Mouse (Mus musculus) heart, embryonic 16.5 days (tissue): ENCODE measurements at regions not wholly inside any gene's neighbourhood (a gene's known extent, or its start where the extent isn't known, plus 50 kb on each side); places are given as distances from the start of the nearest gene placed in this dataset.

ENCODE experiments used
- ATAC-seq: fragments of 200-750 bp; cut with Nextera tagmentation; replicated peaks from 2 replicates; pipeline ENCODE4 v1.8.0; 2017; ENCODE audit warnings: moderate number of reproducible peaks; ENCODE audit not compliant: insufficient read depth, low FRiP score; ENCODE audit errors: extremely low read depth
- H3K27ac ChIP-seq: fragments of 300-500 bp; sonication (generic); 2 replicates; pipeline ENCODE4 v1.5.1; 2014; ENCODE audit warnings: mild to moderate bottlenecking, low read length, control low read depth, moderate library complexity
- H3K27me3 ChIP-seq: fragments of 300-500 bp; sonication (generic); 2 replicates; pipeline ENCODE4 v1.6.1; 2014; ENCODE audit warnings: low read length, mixed read lengths; ENCODE audit not compliant: control insufficient read depth, insufficient read depth
- H3K36me3 ChIP-seq: fragments of 300-500 bp; sonication (generic); 2 replicates; pipeline ENCODE4 v1.6.1; 2014; ENCODE audit not compliant: control insufficient read depth, insufficient read depth
- H3K4me1 ChIP-seq: fragments of 300-500 bp; sonication (generic); 2 replicates; pipeline ENCODE4 v1.6.1; 2014; ENCODE audit warnings: low read length, mixed read lengths; ENCODE audit not compliant: control insufficient read depth, insufficient read depth
- H3K4me2 ChIP-seq: fragments of 300-500 bp; sonication (generic); 2 replicates; pipeline ENCODE4 v1.6.1; 2014; ENCODE audit warnings: low read depth, mild to moderate bottlenecking, control low read depth, low read length
- H3K4me3 ChIP-seq: fragments of 300-500 bp; sonication (generic); 2 replicates; pipeline ENCODE4 v1.5.1; 2014; ENCODE audit warnings: mild to moderate bottlenecking, control low read depth, low read length
- H3K9ac ChIP-seq: fragments of 300-500 bp; sonication (generic); 2 replicates; pipeline ENCODE4 v1.6.1; 2014; ENCODE audit warnings: low read length, control low read depth
- H3K9me3 ChIP-seq: fragments of 300-500 bp; sonication (generic); replicated peaks from 2 replicates; pipeline ENCODE4 v1.6.1; 2016; ENCODE audit warnings: low read length; ENCODE audit not compliant: control insufficient read depth
- WGBS: fragments of 180-500 bp; shearing (Covaris S2); extraction: QIAGEN DNeasy Blood & Tissue Kit; methylation state at CpG from one replicate; pipeline ENCODE4 v1.1.7; 2014; 5-methylcytosine and 5-hydroxymethylcytosine counted together

DNA sequence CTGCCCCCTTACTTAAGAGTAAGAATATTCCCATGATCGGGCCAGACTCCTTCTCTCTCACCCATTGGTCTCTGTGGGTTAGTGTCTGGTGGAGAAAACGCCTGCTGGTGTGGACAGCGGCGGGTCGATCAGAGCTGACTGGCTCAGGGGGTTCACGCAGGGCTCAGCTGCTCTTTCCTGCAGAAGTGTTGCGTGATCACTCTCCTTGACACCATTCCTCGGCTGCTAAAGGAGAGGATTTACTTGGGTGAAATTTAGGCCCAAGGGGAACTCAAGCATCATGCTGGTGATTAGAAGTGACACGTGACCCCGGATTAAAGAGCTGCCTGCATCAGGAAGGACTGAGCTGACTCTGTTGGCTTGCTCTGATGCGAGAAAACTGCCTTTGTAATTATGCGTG lies 240.9 kb downstream of the Gm826 start:
- Histone ChIP-seq H3K4me3 (no peak overlapping the region), H3K27ac (no peak overlapping the region), H3K9me3 (peaks cover 3% of the 10 kb centered on the region; the same call in 1 of the 2 replicates), H3K4me1 (no peaks in the 10 kb centered on the region), H3K9ac (no peak overlapping the region), H3K27me3 (no peaks in the 10 kb centered on the region), H3K36me3 (no peaks in the 10 kb centered on the region), H3K4me2 (no peak overlapping the region)
- WGBS, result 28% methylated on average over 12 of the region's 12 CpGs
- no peak for ATAC-seq

DNA sequence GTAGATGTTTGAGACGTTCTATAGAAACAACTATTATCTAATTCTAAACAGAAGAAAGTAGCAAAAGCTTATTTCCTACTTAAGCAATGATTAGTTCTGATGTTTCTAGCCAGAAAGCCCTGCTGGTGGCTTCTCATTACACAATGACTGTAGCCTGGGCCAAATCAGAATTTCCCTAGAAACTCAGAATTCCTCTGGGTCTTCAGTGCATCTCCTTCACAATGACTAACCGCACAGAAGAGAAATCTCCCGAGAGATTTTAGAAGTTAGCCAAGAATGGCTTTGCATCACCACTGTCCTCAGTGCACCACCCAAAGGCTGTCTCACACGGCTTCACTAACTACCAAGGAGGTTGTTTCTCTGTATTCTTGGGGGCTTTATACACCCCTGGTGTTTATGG lies 248.0 kb downstream of the Gm826 start:
- Histone ChIP-seq H3K27me3 (no peaks in the 10 kb centered on the region), H3K4me2 (no peak overlapping the region), H3K9me3 (peaks cover 3% of the 10 kb centered on the region; the same call in 1 of the 2 replicates), H3K9ac (no peak overlapping the region), H3K4me1 (no peaks in the 10 kb centered on the region), H3K27ac (no peak overlapping the region), H3K4me3 (no peak overlapping the region), H3K36me3 (no peaks in the 10 kb centered on the region)
- WGBS, result 69% methylated on average over 4 of the region's 4 CpGs
- no peak for ATAC-seq

DNA sequence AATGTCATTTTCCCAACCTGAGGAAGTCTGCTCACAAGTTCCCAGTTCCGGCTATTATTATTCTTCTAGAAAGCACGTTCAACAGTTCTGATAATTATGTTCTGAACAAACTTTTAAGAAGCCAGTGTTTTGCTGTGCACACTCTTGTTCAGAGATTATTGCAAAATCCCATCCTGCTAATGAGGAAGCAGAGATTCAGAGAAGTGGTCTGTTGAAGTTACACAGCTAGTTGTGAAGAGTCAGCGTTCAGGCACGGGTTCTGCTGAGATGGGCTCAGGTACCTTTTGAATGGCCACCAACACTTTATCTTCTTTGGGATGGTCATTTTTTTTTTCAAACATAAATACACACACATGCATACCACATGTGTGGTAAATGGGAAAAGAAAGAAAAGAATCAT lies 250.3 kb downstream of the Gm826 start:
- Histone ChIP-seq H3K27me3 (no peaks in the 10 kb centered on the region), H3K4me2 (no peak overlapping the region), H3K9me3 (no peaks in the 10 kb centered on the region), H3K9ac (no peak overlapping the region), H3K36me3 (no peaks in the 10 kb centered on the region), H3K27ac (no peak overlapping the region), H3K4me1 (no peaks in the 10 kb centered on the region), H3K4me3 (no peak overlapping the region)
- no peak for ATAC-seq
- WGBS, result 85% methylated on average over 4 of the region's 4 CpGs

DNA sequence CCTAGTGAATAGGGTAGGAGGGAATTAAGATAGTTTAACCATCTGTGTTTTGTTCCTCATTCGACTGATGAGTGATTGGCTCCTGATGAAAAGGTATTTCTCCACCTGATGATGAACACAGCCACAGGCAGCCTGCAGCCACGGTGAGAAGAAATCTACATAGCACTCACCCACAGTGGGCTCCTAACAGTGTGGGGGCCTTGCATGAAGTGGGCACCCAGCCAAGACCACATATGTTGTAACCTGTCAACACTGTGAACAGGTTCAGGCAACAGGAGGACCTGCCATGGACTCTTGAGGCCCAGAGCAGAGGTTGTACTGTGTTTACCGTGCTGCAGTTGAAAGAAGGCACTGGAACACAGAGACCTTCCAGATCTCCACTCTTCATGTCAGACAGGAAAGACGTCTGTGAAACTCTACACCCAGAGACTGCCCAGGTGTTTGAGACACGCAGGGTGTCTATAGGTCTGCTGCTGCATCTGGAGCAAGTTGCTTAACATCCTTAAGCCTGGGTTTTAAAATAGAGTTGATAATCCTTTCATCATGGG lies 251.8 kb downstream of the Gm826 start:
- no peak overlapping the region for H3K9ac ChIP-seq
- WGBS, result 40% methylated on average over 5 of the region's 5 CpGs
- no peak overlapping the region for H3K4me2 ChIP-seq
- H3K27ac ChIP-seq, result no peak overlapping the region
- no peaks in the 10 kb centered on the region for H3K9me3 ChIP-seq
- H3K4me1 ChIP-seq, result no peaks in the 10 kb centered on the region
- no peaks in the 10 kb centered on the region for H3K36me3 ChIP-seq
- no peak for ATAC-seq
- H3K27me3 ChIP-seq, result no peaks in the 10 kb centered on the region
- H3K4me3 ChIP-seq, result no peak overlapping the region

DNA sequence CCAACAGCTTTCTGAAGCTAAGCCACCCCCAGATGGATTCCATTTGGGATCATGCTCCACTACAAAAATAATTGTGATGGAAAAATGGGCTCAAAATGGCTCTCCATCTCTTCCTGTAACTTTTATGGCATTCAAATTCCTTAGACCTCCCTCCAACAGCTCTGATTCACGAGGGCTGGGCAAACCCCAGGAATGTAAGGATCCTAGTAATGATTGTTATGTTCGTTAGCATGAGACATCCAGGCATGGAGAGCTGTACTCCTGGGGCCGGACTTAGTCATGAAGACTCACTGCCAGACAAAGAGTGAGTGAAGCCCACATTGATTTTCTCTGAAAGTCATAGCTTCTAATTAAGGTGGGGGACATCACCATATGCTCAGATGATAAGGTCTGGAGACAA lies 258.3 kb downstream of the Gm826 start:
- Histone ChIP-seq H3K27me3 (no peaks in the 10 kb centered on the region), H3K4me3 (no peak overlapping the region), H3K27ac (no peak overlapping the region), H3K9ac (no peak overlapping the region), H3K9me3 (no peaks in the 10 kb centered on the region), H3K4me1 (peaks cover 11% of the 10 kb centered on the region), H3K4me2 (no peak overlapping the region), H3K36me3 (no peaks in the 10 kb centered on the region)
- WGBS, result 75% methylated on average over 3 of the region's 3 CpGs
- no peak for ATAC-seq

DNA sequence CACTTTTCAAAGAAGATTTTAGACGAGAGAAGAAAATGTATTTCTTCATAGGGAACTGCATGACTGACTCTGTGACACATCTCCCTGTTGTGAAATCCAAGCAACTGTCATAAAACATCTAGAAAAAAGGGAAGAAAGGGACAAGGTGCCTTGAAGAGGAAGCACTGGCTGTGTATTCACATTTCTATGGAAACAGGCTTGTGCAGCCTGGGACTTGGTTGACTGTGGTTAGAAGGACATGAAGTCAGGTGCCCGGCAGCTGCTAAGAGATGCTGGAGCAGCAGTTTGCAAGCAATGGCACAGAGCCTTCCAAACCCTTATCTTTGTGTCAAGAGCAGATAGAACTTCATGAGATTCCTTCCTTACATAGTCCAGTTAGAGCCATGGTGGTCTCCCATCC lies 263.5 kb downstream of the Gm826 start:
- WGBS, result 67% methylated on average over 2 of the region's 2 CpGs
- peaks cover 30% of the 10 kb centered on the region for H3K4me1 ChIP-seq

DNA sequence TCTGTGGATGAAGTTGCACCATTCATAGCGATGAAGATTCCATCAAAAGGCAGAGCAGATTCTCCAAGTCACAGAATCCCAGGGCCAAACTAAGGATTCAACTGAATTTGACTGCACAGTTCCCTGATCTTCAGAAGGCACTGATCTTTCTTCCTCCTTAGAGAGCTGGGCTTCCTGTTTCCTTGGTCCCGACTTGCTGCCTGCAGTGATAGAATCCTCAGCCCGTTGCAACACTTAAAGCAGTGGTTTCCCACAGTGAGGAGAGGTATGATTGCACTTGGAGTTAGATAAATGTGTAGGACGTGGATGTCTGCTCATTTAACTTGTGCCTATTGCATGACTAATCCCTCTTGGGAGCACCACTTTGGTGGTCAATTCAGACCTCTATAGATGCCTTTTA lies 265.2 kb downstream of the Gm826 start:
- Histone ChIP-seq H3K4me3 (no peak overlapping the region), H3K4me1 (peaks cover 31% of the 10 kb centered on the region), H3K27ac (no peak overlapping the region), H3K4me2 (no peak overlapping the region), H3K9ac (no peak overlapping the region), H3K27me3 (no peaks in the 10 kb centered on the region), H3K9me3 (no peaks in the 10 kb centered on the region), H3K36me3 (no peaks in the 10 kb centered on the region)
- WGBS, result 69% methylated on average over 4 of the region's 4 CpGs
- ATAC-seq, result no peak

More for the DNA sequence above, 263.5 kb downstream of the Gm826 start:
- H3K9me3 ChIP-seq, result no peaks in the 10 kb centered on the region
- no peaks in the 10 kb centered on the region for H3K36me3 ChIP-seq
- no peak overlapping the region for H3K4me2 ChIP-seq
- H3K27ac ChIP-seq, result no peak overlapping the region
- H3K9ac ChIP-seq, result no peak overlapping the region
- no peak for ATAC-seq
- H3K4me3 ChIP-seq, result no peak overlapping the region
- no peaks in the 10 kb centered on the region for H3K27me3 ChIP-seq

DNA sequence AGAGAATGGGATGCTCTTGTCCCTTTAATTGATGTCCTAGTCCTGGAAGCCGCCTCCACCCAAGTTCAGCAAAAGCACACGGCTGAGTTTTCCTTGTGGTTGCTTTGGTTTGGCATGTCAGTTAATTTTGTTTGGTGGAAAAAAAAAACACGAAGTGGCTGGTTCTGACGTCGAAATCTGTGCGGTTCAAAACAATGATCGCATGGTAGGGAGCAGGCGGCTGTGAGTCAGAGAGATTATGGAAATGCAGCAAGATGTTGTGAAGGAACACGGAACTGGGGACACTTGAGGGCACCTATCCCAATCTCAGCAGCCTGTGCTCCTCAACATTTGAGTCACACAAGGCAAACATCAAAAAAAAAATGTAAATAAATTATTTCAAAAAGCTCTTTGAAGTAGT lies 266.1 kb downstream of the Gm826 start:
- ATAC-seq, result no peak
- H3K27ac ChIP-seq, result peak overlapping the region; percentile 88; the same call in 1 of the 2 replicates

DNA sequence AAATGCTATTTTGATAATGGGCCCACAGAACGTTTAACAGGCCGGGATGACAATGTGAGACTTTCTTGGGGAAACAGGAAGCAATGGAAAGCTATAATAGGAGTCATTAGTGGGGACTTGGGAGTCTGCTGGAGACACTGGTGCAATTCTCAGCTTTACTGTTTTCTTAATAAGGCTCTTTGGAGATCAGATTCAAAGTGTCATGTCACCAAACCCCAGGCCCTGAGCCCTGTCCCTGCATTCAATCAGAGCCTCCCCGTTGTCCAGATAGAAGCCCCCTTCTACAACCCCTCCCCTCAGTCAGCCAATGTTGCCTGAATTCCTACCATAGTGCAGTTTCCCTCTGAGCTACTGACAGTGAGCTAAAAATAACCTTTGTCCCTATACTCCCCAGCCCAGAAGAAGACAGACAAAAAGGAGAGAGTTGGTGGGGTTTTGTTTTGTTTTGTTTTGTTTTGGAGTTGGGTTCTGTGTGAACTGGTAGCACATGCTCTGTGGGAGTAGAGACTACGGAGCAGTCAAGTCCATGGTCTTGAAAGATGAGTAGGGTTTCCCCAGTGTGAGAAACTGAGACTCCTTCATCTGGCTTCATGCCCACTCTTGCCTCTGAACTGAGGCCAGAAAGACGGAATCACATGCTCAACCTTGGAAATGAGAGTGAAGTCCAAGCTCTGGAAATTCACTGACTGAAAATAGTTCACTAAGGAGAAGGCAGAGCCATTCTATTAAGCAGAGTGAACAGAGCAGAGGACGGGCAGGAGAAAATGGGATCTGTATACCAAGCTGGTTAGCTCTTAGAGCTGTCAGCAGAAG lies 267.3 kb downstream of the Gm826 start:
- Histone ChIP-seq H3K27me3 (no peaks in the 10 kb centered on the region), H3K4me3 (no peak overlapping the region), H3K36me3 (no peaks in the 10 kb centered on the region), H3K4me1 (peaks cover 24% of the 10 kb centered on the region), H3K9ac (no peak overlapping the region), H3K4me2 (peak overlapping the region; percentile 49), H3K27ac (peak overlapping the region; percentile 88), H3K9me3 (no peaks in the 10 kb centered on the region)
- WGBS, result 12% methylated on average over 6 of the region's 6 CpGs
- ATAC-seq, result peak; percentile 82

More for the DNA sequence above, 266.1 kb downstream of the Gm826 start:
- Histone ChIP-seq H3K27me3 (no peaks in the 10 kb centered on the region), H3K4me2 (no peak overlapping the region), H3K4me1 (peaks cover 29% of the 10 kb centered on the region), H3K9me3 (no peaks in the 10 kb centered on the region), H3K9ac (no peak overlapping the region), H3K4me3 (no peak overlapping the region), H3K36me3 (no peaks in the 10 kb centered on the region)
- 74% methylated on average over 9 of the region's 9 CpGs for WGBS
